Mouse (Mus musculus) T-helper 17 cell (primary cell): Measurements from ENCODE around the gene Tmem44.

Experiments used
- in situ Hi-C, 2 experiments: fragments of 300-600 bp; cut with MboI, MseI; formaldehyde crosslinking; loops; 1 replicate in 1 of 2; 2 replicates in 1 of 2; pipeline ENCODE4 v1.15.1; 2025; ENCODE audit warnings: high pct_unique_total_duplicates in 2 of 2

The Tmem44 gene

GRCm38 (mm10) chr16:30550748-30551192, at the start of gene Tmem44:
Gene Tmem44, minus strand, starts transcription at chr16:30550842.
- in situ Hi-C loops, result loop anchor here in 1 of 2 experiments (10.0 kb wide), 1 partner anchor 804 kb away; no protein-coding TSS in a partner anchor

GRCm38 (mm10) chr16:30599491-30600268, 49.0 kb upstream of the Tmem44 start, which contains the start of gene Fam43a:
Gene Fam43a, plus strand, starts transcription at chr16:30599723.
- in situ Hi-C loops, result loop anchor here (5.0 to 10.0 kb wide), 6 partner anchors 53 to 753 kb away; no protein-coding TSS in a partner anchor

- in situ Hi-C loops, result loop anchor here in 1 of 2 experiments (5.0 to 10.0 kb wide), 3 partner anchors 75 to 390 kb away; no protein-coding TSS in a partner anchor
Observed at GRCm38 (mm10) chr16:30596959-30597681, 46.5 kb upstream of the Tmem44 start.

GRCm38 (mm10) chr16:30595835-30596557, 45.4 kb upstream of the Tmem44 start:
- in situ Hi-C loops, result loop anchor here in 1 of 2 experiments (5.0 to 10.0 kb wide), 3 partner anchors 76 to 391 kb away; no protein-coding TSS in a partner anchor

- in situ Hi-C loops, result loop anchor here in 1 of 2 experiments (5.0 to 10.0 kb wide), 3 partner anchors 77 to 392 kb away; no protein-coding TSS in a partner anchor
Observed at GRCm38 (mm10) chr16:30595356-30595755, 44.7 kb upstream of the Tmem44 start.

- in situ Hi-C loops, result loop anchor here (5.0 to 10.0 kb wide), 3 partner anchors 283 to 480 kb away; no protein-coding TSS in a partner anchor
Observed at GRCm38 (mm10) chr16:30591990-30592389, 41.3 kb upstream of the Tmem44 start.

GRCm38 (mm10) chr16:30590264-30591209, 39.9 kb upstream of the Tmem44 start:
- in situ Hi-C loops, result loop anchor here (5.0 to 10.0 kb wide), 3 partner anchors 284 to 482 kb away; no protein-coding TSS in a partner anchor

GRCm38 (mm10) chr16:30587494-30588327, 37.1 kb upstream of the Tmem44 start, which contains the start of gene Lsg1:
Gene Lsg1, minus strand, starts transcription at chr16:30587592.
- in situ Hi-C loops, result loop anchor here in 1 of 2 experiments (10.0 kb wide), 1 partner anchor 837 kb away; the partner anchor contains the start of gene Bdh1

GRCm38 (mm10) chr16:30586935-30587493, 36.4 kb upstream of the Tmem44 start:
- in situ Hi-C loops, result loop anchor here in 1 of 2 experiments (10.0 kb wide), 1 partner anchor 838 kb away; the partner anchor contains the start of gene Bdh1

- in situ Hi-C loops, result loop anchor here in 1 of 2 experiments (10.0 kb wide), 1 partner anchor 844 kb away; the partner anchor contains the start of gene Bdh1
Observed at GRCm38 (mm10) chr16:30580765-30581164, 30.1 kb upstream of the Tmem44 start.

- in situ Hi-C loops, result no loop called here
Observed at GRCm38 (mm10) chr16:30576392-30576791, 25.8 kb upstream of the Tmem44 start.

- in situ Hi-C loops, result no loop called here
Observed at GRCm38 (mm10) chr16:30575815-30576214, 25.2 kb upstream of the Tmem44 start.

GRCm38 (mm10) chr16:30572239-30572638, 21.6 kb upstream of the Tmem44 start:
- in situ Hi-C loops, result no loop called here

GRCm38 (mm10) chr16:30571378-30571777, 20.7 kb upstream of the Tmem44 start:
- in situ Hi-C loops, result no loop called here

- in situ Hi-C loops, result no loop called here
Observed at GRCm38 (mm10) chr16:30570173-30570572, 19.5 kb upstream of the Tmem44 start.

- in situ Hi-C loops, result no loop called here
Observed at GRCm38 (mm10) chr16:30565631-30566030, 15.0 kb upstream of the Tmem44 start.

GRCm38 (mm10) chr16:30560601-30561000, 10.0 kb upstream of the Tmem44 start:
- in situ Hi-C loops, result no loop called here

- in situ Hi-C loops, result loop anchor here in 1 of 2 experiments (10.0 kb wide), 1 partner anchor 795 kb away; no protein-coding TSS in a partner anchor
Observed at GRCm38 (mm10) chr16:30559312-30559992, 8.8 kb upstream of the Tmem44 start.
